Comparison of ENCODE assay signal across 10 mouse cellular contexts in genomic region chr6:146912835-146913488, GRCm38 (mm10). TPM values are rescaled to one million over a fixed set of nuclear protein-coding genes. Genes with fewer than 3 reads are reported as not detected.
DNase-seq lines count a peak whose midpoint lies in the region; ATAC-seq and TF ChIP-seq lines count a peak whose summit lies in the region.
"Had no signal": no experiment of that assay in that cellular context is flagged by ENCODE, and none has a peak within 500 bp of the region (broad histone marks: within the 10 kb centered on the region; RNA-seq: fewer than 3 reads in every experiment).

No protein-coding gene starts in this region.

- DNase-seq in spleen, adult 2 months (ENCODE audit: low read depth in 1 of 2, low spot score in 2 of 2): no peak
- no peak for DNase-seq in spleen, postnatal 14 days (ENCODE audit: low spot score in 2 of 2)
- peak; percentile 39 for DNase-seq in heart, postnatal 4 days
- no peak for DNase-seq in cerebellum, postnatal 36 days
- no peak for DNase-seq in midbrain, embryonic 10.5 days (ENCODE audit: low spot score)

- no peak overlapping the region for H3K4me2 ChIP-seq in limb, embryonic 15.5 days
- no peak overlapping the region for H3K4me2 ChIP-seq in stomach, embryonic 16.5 days (ENCODE audit: low read depth, low read length)
- no peak overlapping the region for H3K4me2 ChIP-seq in neural tube, embryonic 15.5 days
- H3K4me2 ChIP-seq: neural tube, embryonic 13.5 days had no signal

- no peaks in the 10 kb centered on the region for H3K27me3 ChIP-seq in spleen, adult 2 months (ENCODE audit: control insufficient read depth, insufficient read depth, low read length)
- no peaks in the 10 kb centered on the region for H3K27me3 ChIP-seq in limb, embryonic 15.5 days
- no peaks in the 10 kb centered on the region for H3K27me3 ChIP-seq in stomach, embryonic 16.5 days (ENCODE audit: control insufficient read depth, insufficient read depth, low read length)
- no peaks in the 10 kb centered on the region for H3K27me3 ChIP-seq in neural tube, embryonic 15.5 days (replicated peaks)
- H3K27me3 ChIP-seq in midbrain, embryonic 10.5 days (ENCODE audit: low read depth, poor library complexity, severe bottlenecking): no peaks in the 10 kb centered on the region
- H3K27me3 ChIP-seq: neural tube, embryonic 13.5 days had no signal

- ATAC-seq in limb, embryonic 15.5 days (ENCODE audit: insufficient number of reproducible peaks, low FRiP score, low TSS enrichment, low read depth): no peak
- peak; percentile 75 for ATAC-seq in stomach, embryonic 16.5 days (ENCODE audit: insufficient read depth, low FRiP score)
- ATAC-seq in neural tube, embryonic 15.5 days (ENCODE audit: low FRiP score): no peak

- H3K27ac ChIP-seq in spleen, adult 2 months (ENCODE audit: insufficient read depth, low read length): 0 out of 2 replicates have a peak overlapping the region, but pooled peaks have one; percentile 4
- H3K27ac ChIP-seq in limb, embryonic 15.5 days: peak overlapping the region; percentile 80
- H3K27ac ChIP-seq in stomach, embryonic 16.5 days (ENCODE audit: low read length): peak overlapping the region; percentile 65
- no peak overlapping the region for H3K27ac ChIP-seq in neural tube, embryonic 15.5 days (replicated peaks)
- no peak overlapping the region; the same call in 1 of the 2 replicates for H3K27ac ChIP-seq in midbrain, embryonic 10.5 days (replicated peaks)
- H3K27ac ChIP-seq: neural tube, embryonic 13.5 days had no signal

- H3K9ac ChIP-seq in limb, embryonic 15.5 days: no peak overlapping the region
- H3K9ac ChIP-seq in stomach, embryonic 16.5 days (ENCODE audit: low read length): no peak overlapping the region
- H3K9ac ChIP-seq in neural tube, embryonic 15.5 days (replicated peaks): no peak overlapping the region
- H3K9ac ChIP-seq: neural tube, embryonic 13.5 days had no signal

- no peak for TF ChIP-seq POLR2A in spleen, adult 2 months (IDR thresholded peaks at IDR 0.05; ENCODE audit: low read depth, low read length)

- no peak overlapping the region for H3K4me3 ChIP-seq in spleen, adult 2 months (ENCODE audit: extremely low read depth, insufficient read depth, insufficient read length)
- H3K4me3 ChIP-seq in limb, embryonic 15.5 days: no peak overlapping the region
- no peak overlapping the region for H3K4me3 ChIP-seq in stomach, embryonic 16.5 days (replicated peaks; ENCODE audit: low read length)
- H3K4me3 ChIP-seq in neural tube, embryonic 15.5 days (replicated peaks): no peak overlapping the region
- no peak overlapping the region for H3K4me3 ChIP-seq in midbrain, embryonic 10.5 days
- H3K4me3 ChIP-seq: neural tube, embryonic 13.5 days had no signal

- no peaks in the 10 kb centered on the region for H3K9me3 ChIP-seq in limb, embryonic 15.5 days
- no peaks in the 10 kb centered on the region for H3K9me3 ChIP-seq in stomach, embryonic 16.5 days (replicated peaks; ENCODE audit: control insufficient read depth, low read length)
- H3K9me3 ChIP-seq in neural tube, embryonic 15.5 days (replicated peaks): no peaks in the 10 kb centered on the region
- H3K9me3 ChIP-seq in midbrain, embryonic 10.5 days (replicated peaks): no peaks in the 10 kb centered on the region
- H3K9me3 ChIP-seq: neural tube, embryonic 13.5 days had no signal

- WGBS in spleen, adult 2 months: 13% methylated on average over 3 of the region's 3 CpGs
- 17% methylated on average over 3 of the region's 3 CpGs for WGBS in limb, embryonic 15.5 days
- WGBS in stomach, embryonic 16.5 days: 9% methylated on average over 3 of the region's 3 CpGs
- WGBS in neural tube, embryonic 15.5 days: 9% methylated on average over 3 of the region's 3 CpGs
- WGBS in midbrain, embryonic 10.5 days: 31% methylated on average over 3 of the region's 3 CpGs

- peaks cover 2% of the 10 kb centered on the region; the same call in 1 of the 2 replicates for H3K4me1 ChIP-seq in spleen, adult 2 months (ENCODE audit: control insufficient read depth, insufficient read depth, insufficient read length)
- H3K4me1 ChIP-seq in limb, embryonic 15.5 days: peaks cover 29% of the 10 kb centered on the region
- peaks cover 32% of the 10 kb centered on the region for H3K4me1 ChIP-seq in stomach, embryonic 16.5 days (ENCODE audit: control insufficient read depth, insufficient read depth, low read length)
- H3K4me1 ChIP-seq in neural tube, embryonic 15.5 days: no peaks in the 10 kb centered on the region; the same call in 1 of the 2 replicates
- peaks cover 16% of the 10 kb centered on the region for H3K4me1 ChIP-seq in midbrain, embryonic 10.5 days

- no peaks in the 10 kb centered on the region for H3K36me3 ChIP-seq in spleen, adult 2 months (ENCODE audit: control insufficient read depth, insufficient read depth, low read length)
- no peaks in the 10 kb centered on the region for H3K36me3 ChIP-seq in limb, embryonic 15.5 days
- H3K36me3 ChIP-seq in stomach, embryonic 16.5 days (ENCODE audit: control insufficient read depth, insufficient read depth, low read length): no peaks in the 10 kb centered on the region
- H3K36me3 ChIP-seq in neural tube, embryonic 15.5 days: no peaks in the 10 kb centered on the region
- H3K36me3 ChIP-seq in midbrain, embryonic 10.5 days: no peaks in the 10 kb centered on the region
- H3K36me3 ChIP-seq: neural tube, embryonic 13.5 days had no signal

- TF ChIP-seq CTCF in spleen, adult 2 months (IDR thresholded peaks at IDR 0.05; ENCODE audit: extremely low read depth, insufficient read depth, insufficient read length, insufficient replicate concordance): no peak

RNA-seq across cellular contexts. Expression of gene Ppfibp1, which starts 24.7 kb away (rescaled TPM):
- polyA plus RNA-seq in spleen, adult 2 months (2012; rRNA removed): 5.3 and 5.4 TPM in 2 replicates
- 100 to 1,000 TPM in 1 of 2 experiments, 10 to 100 TPM in 1; 95.3 to 106 TPM for total RNA-seq in heart, postnatal 4 days (2021)
- polyA plus RNA-seq in limb, embryonic 15.5 days (2015; fragmentation: Nextera tagmentation; extraction: Ambion mirVana): 60.8 and 63.5 TPM in 2 replicates
- polyA plus RNA-seq in stomach, embryonic 16.5 days (2015; fragmentation: Nextera tagmentation; extraction: Ambion mirVana): 51.4 and 53.4 TPM in 2 replicates
- polyA plus RNA-seq in neural tube, embryonic 15.5 days (2015; fragmentation: Nextera tagmentation; extraction: Ambion mirVana): 12.8 and 15.8 TPM in 2 replicates
- polyA plus RNA-seq in midbrain, embryonic 10.5 days (2016; fragmentation: Nextera tagmentation; extraction: Ambion mirVana): 28.4 and 28.8 TPM in 2 replicates

RNA-seq across cellular contexts. Expression of gene 1700034J05Rik, which starts 41.3 kb away (rescaled TPM):
- polyA plus RNA-seq in spleen, adult 2 months (2012; rRNA removed): not detected in 2 replicates
- not detected for total RNA-seq in heart, postnatal 4 days (2021)
- 0.13 and 0.16 TPM in 2 replicates for polyA plus RNA-seq in limb, embryonic 15.5 days (2015; fragmentation: Nextera tagmentation; extraction: Ambion mirVana)
- polyA plus RNA-seq in stomach, embryonic 16.5 days (2015; fragmentation: Nextera tagmentation; extraction: Ambion mirVana): 0.14 and 0.21 TPM in 2 replicates
- not detected in 2 replicates for polyA plus RNA-seq in neural tube, embryonic 15.5 days (2015; fragmentation: Nextera tagmentation; extraction: Ambion mirVana)
- 0.11 TPM in 2 replicates for polyA plus RNA-seq in midbrain, embryonic 10.5 days (2016; fragmentation: Nextera tagmentation; extraction: Ambion mirVana)
- total RNA-seq: heart, postnatal 10 days had no signal
- polyA plus RNA-seq: neural tube, embryonic 13.5 days had no signal

Comparison
In these comparisons a context has a peak if more than half of its experiments do, and no peak if none do; other contexts are left out.
1. H3K27ac ChIP-seq: peak in spleen, adult 2 months (single experiment), limb, embryonic 15.5 days (single experiment) and stomach, embryonic 16.5 days (single experiment); none in neural tube, embryonic 15.5 days (single experiment) and midbrain, embryonic 10.5 days (single experiment).